Mouse (Mus musculus): Measurements from ENCODE around the gene Pak2. TPM values are rescaled to one million over a fixed set of nuclear protein-coding genes. Genes with fewer than 3 reads are reported as not detected.

Gene Pak2
- 100 to 1,000 TPM; 100 to 108 TPM for total RNA-seq (2023)

GRCm38 (mm10) chr16:32078991-32079511, at the start of gene Pak2:
TSS of gene Pak2 (minus strand) at chr16:32079342.

GRCm38 (mm10) chr16:32099638-32100150, 20.6 kb upstream of the Pak2 start, which contains the start of the genes Pigx and Cep19:
TSS of gene Pigx (minus strand) at chr16:32099740.
TSS of gene Cep19 (plus strand) at chr16:32099800.

GRCm38 (mm10) chr16:32002509-32003477, 76.3 kb downstream of the Pak2 start, which contains the start of gene Senp5:
TSS of gene Senp5 (minus strand) at chr16:32003287.

Other genes with a start within 250 kb of the Pak2 start
- gene Meltf, start 200.5 kb downstream of the Pak2 start, total RNA-seq (2023) = not detected
- under 1 TPM in 1 of 2 experiments, not detected in 1; 0.94 TPM for gene Pigz, start 145.5 kb downstream of the Pak2 start, total RNA-seq (2023)
- gene 0610012G03Rik, start 130.8 kb downstream of the Pak2 start, total RNA-seq (2023) = 10 to 100 TPM; 12.0 to 13.0 TPM
- gene Ncbp2, start 130.8 kb downstream of the Pak2 start, total RNA-seq (2023) = 10 to 100 TPM; 13.8 to 15.2 TPM
- gene Senp5, start 76.1 kb downstream of the Pak2 start, total RNA-seq (2023) = 10 to 100 TPM; 11.7 to 12.0 TPM
- gene Pigx, start 20.4 kb upstream of the Pak2 start, total RNA-seq (2023) = 10 to 100 TPM; 39.5 to 43.8 TPM
- gene Cep19, start 20.5 kb upstream of the Pak2 start, total RNA-seq (2023) = 10 to 100 TPM; 32.0 to 36.1 TPM
- 100 to 1,000 TPM; 115 to 137 TPM for gene Nrros, start 86.3 kb upstream of the Pak2 start, total RNA-seq (2023)
- gene Bex6, start 100.5 kb upstream of the Pak2 start, total RNA-seq (2023) = 1 to 10 TPM; 3.9 to 4.9 TPM
- gene Fbxo45, start 167.8 kb upstream of the Pak2 start, total RNA-seq (2023) = 1 to 10 TPM; 9.6 to 9.8 TPM
- gene Wdr53, start 167.9 kb upstream of the Pak2 start, total RNA-seq (2023) = 10 to 100 TPM in 1 of 2 experiments, 1 to 10 TPM in 1; 7.7 to 10.3 TPM
- under 1 TPM in 1 of 2 experiments, not detected in 1; 0.33 TPM for gene Smco1, start 192.1 kb upstream of the Pak2 start, total RNA-seq (2023)
- gene Rnf168, start 198.1 kb upstream of the Pak2 start, total RNA-seq (2023) = 10 to 100 TPM; 15.5 to 18.7 TPM

Data from neutrophil, adult 83 days (primary cell).